Mouse (Mus musculus) olfactory bulb, adult 2 months (tissue): ENCODE measurements around the gene Hsp90aa1.

Source experiments
- CTCF ChIP-seq: fragments of 200-500 bp; IDR thresholded peaks from 2 replicates; pipeline ENCODE4 v1.5.1; 2012; ENCODE audit warnings: low read depth, mild to moderate bottlenecking, low read length, moderate library complexity; ENCODE audit not compliant: insufficient read depth
- POLR2A ChIP-seq: fragments of 200-500 bp; IDR thresholded peaks from 2 replicates; pipeline ENCODE4 v1.6.1; 2012; ENCODE audit warnings: mild to moderate bottlenecking, low read depth, low read length, moderate library complexity; ENCODE audit not compliant: insufficient read depth

- TF ChIP-seq POLR2A (no peak), CTCF (no peak)
Measured at GRCm38 (mm10) chr12:110725489-110725888, 23.0 kb upstream of the Hsp90aa1 start.
